Mouse (Mus musculus) ES-E14 (cell line): ENCODE data around the gene Olfr307.
A peak's percentile ranks its signal among the peaks of the same experiment; 100 is the strongest.

ENCODE experiments used
- CHD2 ChIP-seq: IDR thresholded peaks from 2 replicates; pipeline ENCODE4 v1.6.1; 2014; ENCODE audit warnings: mild to moderate bottlenecking, low read depth, low read length, inconsistent platforms
- HCFC1 ChIP-seq: IDR thresholded peaks from 2 replicates; pipeline ENCODE4 v1.6.1; 2012; ENCODE audit warnings: low read length, inconsistent platforms, borderline replicate concordance; ENCODE audit not compliant: insufficient read depth
- MAFK ChIP-seq: IDR thresholded peaks from 2 replicates; pipeline ENCODE4 v1.6.1; 2014; ENCODE audit warnings: mild to moderate bottlenecking, low read depth, low read length, inconsistent platforms; ENCODE audit not compliant: insufficient read depth
- ZC3H11A ChIP-seq: IDR thresholded peaks from 2 replicates; pipeline ENCODE4 v1.6.1; 2012; ENCODE audit warnings: low read depth, mild to moderate bottlenecking, inconsistent platforms, low read length, borderline replicate concordance
- ZNF384 ChIP-seq: IDR thresholded peaks from 2 replicates; pipeline ENCODE4 v1.6.1; 2012; ENCODE audit warnings: low read depth, low read length, inconsistent platforms

DNA sequence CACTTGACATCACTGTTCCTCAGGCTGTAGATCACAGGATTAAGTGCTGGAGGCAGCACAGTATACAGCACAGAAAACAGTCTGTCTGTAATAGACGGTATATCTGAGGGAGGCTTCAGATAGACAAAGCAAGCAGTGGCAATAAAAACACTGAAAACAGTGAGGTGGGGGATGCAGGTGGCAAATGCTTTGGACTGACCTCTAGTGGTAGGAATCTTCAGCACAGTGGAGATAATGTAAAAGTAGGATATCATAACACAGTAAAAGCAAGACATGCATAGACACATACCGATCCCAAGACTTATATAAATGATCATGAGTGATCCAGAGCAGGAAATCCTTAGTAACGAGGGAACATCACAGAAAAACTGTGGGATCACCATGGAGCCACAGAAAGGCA is 48.4 kb upstream of the Olfr307 start:
- TF ChIP-seq MAFK (no peak), CHD2 (no peak), HCFC1 (no peak), ZC3H11A (peak; percentile 14; the same call in 1 of the 2 replicates), ZNF384 (no peak)
